Mouse (Mus musculus) lung, embryonic 15.5 days (tissue): ENCODE measurements around the gene Inpp4a. TPM values are rescaled to one million over a fixed set of nuclear protein-coding genes. Genes with fewer than 3 reads are reported as not detected.
A peak's percentile ranks its signal among the peaks of the same experiment; 100 is the strongest.

Experiments
- ATAC-seq: fragments of 200-750 bp; cut with Nextera tagmentation; 2 replicates; pipeline ENCODE4 v1.8.0; 2017; ENCODE audit warnings: moderate number of reproducible peaks, borderline replicate concordance; ENCODE audit not compliant: low FRiP score, low TSS enrichment; ENCODE audit errors: extremely low read depth
- H3K27ac ChIP-seq: fragments of 300-500 bp; sonication (generic); 2 replicates; pipeline ENCODE4 v1.5.1; 2015; ENCODE audit warnings: moderate library complexity, mild to moderate bottlenecking, inconsistent platforms
- H3K27me3 ChIP-seq: fragments of 300-500 bp; sonication (generic); 2 replicates; pipeline ENCODE4 v1.6.1; 2015; ENCODE audit warnings: inconsistent platforms
- H3K36me3 ChIP-seq: fragments of 300-500 bp; sonication (generic); 2 replicates; pipeline ENCODE4 v1.6.1; 2015; ENCODE audit warnings: inconsistent platforms
- H3K4me1 ChIP-seq: fragments of 300-500 bp; sonication (generic); 2 replicates; pipeline ENCODE4 v1.6.1; 2015; ENCODE audit warnings: inconsistent platforms
- H3K4me2 ChIP-seq: fragments of 300-500 bp; sonication (generic); 2 replicates; pipeline ENCODE4 v1.6.1; 2015; ENCODE audit warnings: inconsistent platforms, mild to moderate bottlenecking, moderate library complexity
- H3K4me3 ChIP-seq: fragments of 300-500 bp; sonication (generic); 2 replicates; pipeline ENCODE4 v1.5.1; 2015; ENCODE audit warnings: mild to moderate bottlenecking, inconsistent platforms
- H3K9ac ChIP-seq: fragments of 300-500 bp; sonication (generic); 2 replicates; pipeline ENCODE4 v1.6.1; 2015; ENCODE audit warnings: inconsistent platforms
- H3K9me3 ChIP-seq: fragments of 300-500 bp; sonication (generic); 2 replicates; pipeline ENCODE4 v1.6.1; 2016; ENCODE audit warnings: inconsistent platforms
- WGBS: fragments of 180-500 bp; shearing (Covaris S2); methylation state at CpG from one replicate; pipeline ENCODE4 v1.1.7; 2015; 5-methylcytosine and 5-hydroxymethylcytosine counted together
- polyA plus RNA-seq: library from polyadenylated mRNA; unstranded; fragments of >200 nt; fragmentation: Nextera tagmentation; extraction: Ambion mirVana; gene quantifications from 2 replicates; pipeline ENCODE4 v1.2.1, GENCODE M21; 2015

The Inpp4a gene
- polyA plus RNA-seq, 1 experiment from 2014 or later = 13.6 TPM

DNA sequence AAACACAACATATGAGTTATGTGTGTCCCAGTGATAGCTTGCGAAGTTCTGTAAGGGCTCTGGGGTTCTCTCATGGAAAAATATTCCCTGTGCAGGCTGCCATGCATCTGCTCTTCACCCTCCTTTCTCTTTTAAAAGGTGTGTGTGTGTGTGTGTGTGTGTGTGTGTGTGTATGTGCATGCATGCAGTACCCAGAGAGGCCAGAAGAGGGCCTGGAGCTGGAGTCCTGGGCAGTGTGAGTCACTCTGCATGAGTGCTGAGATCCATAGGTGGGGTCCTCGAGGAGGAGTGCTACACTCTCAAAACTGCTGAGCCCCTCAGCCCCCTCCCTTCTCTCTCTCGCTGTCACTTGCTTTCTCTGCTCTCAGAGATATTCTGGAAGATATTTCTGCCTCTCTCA lies 29.5 kb downstream of the Inpp4a start:
- Histone ChIP-seq H3K27me3 (no peaks in the 10 kb centered on the region), H3K4me1 (peaks cover 4% of the 10 kb centered on the region; the same call in 1 of the 2 replicates), H3K36me3 (no peaks in the 10 kb centered on the region), H3K9ac (no peak overlapping the region), H3K27ac (no peak overlapping the region), H3K4me3 (no peak overlapping the region), H3K9me3 (no peaks in the 10 kb centered on the region), H3K4me2 (no peak overlapping the region)
- 93% methylated on average over 3 of the region's 3 CpGs for WGBS
- ATAC-seq = no peak

DNA sequence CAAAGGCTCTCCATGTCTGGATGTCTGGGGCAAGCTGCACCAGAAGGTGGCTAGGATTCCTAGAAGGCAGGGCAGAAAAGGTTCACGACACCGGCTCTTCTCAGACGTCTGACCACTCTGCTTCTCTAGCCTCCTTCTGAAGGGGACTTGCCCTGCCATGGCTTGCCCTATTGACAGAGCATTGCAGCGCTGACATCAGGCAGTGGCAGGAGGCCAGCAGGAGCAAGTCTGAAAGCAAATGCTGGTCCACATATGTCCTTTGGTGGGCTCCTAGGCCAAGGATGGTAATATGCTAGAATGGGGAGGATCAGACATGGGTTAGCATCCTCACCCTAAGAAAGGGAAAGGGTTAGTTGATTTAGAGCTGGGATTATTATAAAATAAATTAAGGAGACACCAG lies 30.2 kb downstream of the Inpp4a start:
- H3K4me2 ChIP-seq = no peak overlapping the region

DNA sequence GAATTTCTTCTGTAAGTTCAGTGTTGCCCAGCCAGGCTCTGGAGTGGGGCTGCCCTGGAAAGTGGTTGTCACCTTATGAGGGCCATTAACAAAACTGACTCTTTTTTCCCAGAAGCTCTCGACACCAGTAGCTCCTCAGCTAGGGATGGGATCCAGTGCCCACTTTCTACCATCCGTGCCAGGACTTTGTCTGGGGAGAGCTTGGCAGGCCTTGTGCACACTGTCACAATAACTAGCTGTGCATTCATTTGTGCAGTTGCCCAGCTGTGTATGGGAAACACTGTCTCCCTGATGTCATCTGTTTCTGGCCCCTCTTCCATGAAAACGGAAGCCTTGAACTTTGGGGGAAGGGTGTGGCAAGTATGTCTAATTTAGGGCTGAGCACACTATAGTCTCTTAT lies 33.1 kb downstream of the Inpp4a start:
- Histone ChIP-seq H3K27ac (no peak overlapping the region), H3K4me3 (no peak overlapping the region), H3K4me2 (no peak overlapping the region), H3K27me3 (no peaks in the 10 kb centered on the region), H3K36me3 (no peaks in the 10 kb centered on the region), H3K9ac (no peak overlapping the region), H3K9me3 (no peaks in the 10 kb centered on the region), H3K4me1 (peaks cover 18% of the 10 kb centered on the region)
- ATAC-seq = no peak
- WGBS = 68% methylated on average over 3 of the region's 3 CpGs

More for the DNA sequence above, 30.2 kb downstream of the Inpp4a start:
- Histone ChIP-seq H3K36me3 (no peaks in the 10 kb centered on the region), H3K9me3 (no peaks in the 10 kb centered on the region), H3K27me3 (no peaks in the 10 kb centered on the region), H3K9ac (no peak overlapping the region), H3K4me1 (no peaks in the 10 kb centered on the region), H3K27ac (no peak overlapping the region), H3K4me3 (no peak overlapping the region)
- WGBS = 87% methylated on average over 4 of the region's 4 CpGs
- ATAC-seq = no peak

DNA sequence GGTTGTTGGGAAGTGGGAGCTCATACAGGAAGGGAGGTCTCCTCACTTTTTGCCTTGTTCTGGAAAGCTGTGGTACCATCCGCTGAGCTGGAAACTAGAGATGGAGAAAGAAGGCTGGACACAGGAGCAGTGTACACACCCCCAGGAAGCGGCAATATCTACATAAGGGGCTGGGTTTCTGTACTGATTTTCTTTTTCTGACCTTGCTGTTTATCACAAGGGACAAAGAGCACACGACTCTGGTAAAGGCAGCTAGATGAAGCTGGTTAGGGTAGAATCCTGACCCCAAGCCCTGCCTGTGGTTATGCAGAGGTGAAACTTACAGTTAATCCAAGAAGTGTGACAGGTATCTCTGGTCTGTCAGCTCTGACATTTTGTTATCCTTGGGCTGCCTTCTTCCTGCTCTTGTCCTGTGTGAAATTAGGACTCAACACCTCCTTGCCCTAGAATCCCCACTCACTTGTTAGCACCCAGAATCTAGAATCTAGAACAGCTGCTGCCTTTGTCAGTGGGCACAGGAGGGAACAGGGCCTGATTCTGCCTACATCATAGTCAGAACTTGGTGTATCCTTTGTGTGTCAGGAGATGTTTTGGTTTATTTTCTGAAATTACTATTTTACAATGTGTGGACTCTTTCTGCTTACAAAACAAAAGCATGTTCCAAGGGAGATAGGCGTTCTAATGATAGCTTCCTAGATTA lies 34.2 kb downstream of the Inpp4a start:
- no peak overlapping the region for H3K27ac ChIP-seq
- no peak overlapping the region for H3K9ac ChIP-seq
- 77% methylated on average over 4 of the region's 4 CpGs for WGBS
- H3K36me3 ChIP-seq = no peaks in the 10 kb centered on the region
- no peaks in the 10 kb centered on the region for H3K27me3 ChIP-seq
- no peaks in the 10 kb centered on the region for H3K9me3 ChIP-seq
- H3K4me2 ChIP-seq = no peak overlapping the region
- peaks cover 20% of the 10 kb centered on the region for H3K4me1 ChIP-seq
- H3K4me3 ChIP-seq = no peak overlapping the region
- ATAC-seq = no peak

DNA sequence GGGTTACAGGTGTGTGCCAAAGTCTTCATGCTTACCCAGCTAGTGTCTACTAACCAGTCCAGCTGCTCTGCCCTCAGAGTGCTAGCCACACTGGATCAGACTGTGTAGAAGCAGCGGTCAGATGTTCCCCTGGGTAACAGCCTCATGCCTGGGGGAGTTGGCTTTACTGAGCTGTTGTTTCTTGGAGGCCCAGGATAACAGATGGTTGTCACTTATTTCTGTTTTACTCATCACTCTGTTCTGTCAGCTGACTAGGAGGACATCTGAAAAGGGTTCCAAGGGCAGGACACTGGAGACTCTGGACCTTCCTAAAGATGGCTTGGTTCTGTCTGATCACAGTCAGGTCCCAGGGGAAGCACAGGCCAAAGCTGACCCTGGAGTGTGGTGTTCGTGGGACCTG lies 36.4 kb downstream of the Inpp4a start:
- Histone ChIP-seq H3K4me2 (no peak overlapping the region), H3K4me1 (peaks cover 25% of the 10 kb centered on the region), H3K27ac (no peak overlapping the region), H3K36me3 (no peaks in the 10 kb centered on the region), H3K4me3 (no peak overlapping the region), H3K9ac (no peak overlapping the region), H3K9me3 (no peaks in the 10 kb centered on the region), H3K27me3 (no peaks in the 10 kb centered on the region)
- no peak for ATAC-seq
- 80% methylated on average over 2 of the region's 2 CpGs for WGBS

DNA sequence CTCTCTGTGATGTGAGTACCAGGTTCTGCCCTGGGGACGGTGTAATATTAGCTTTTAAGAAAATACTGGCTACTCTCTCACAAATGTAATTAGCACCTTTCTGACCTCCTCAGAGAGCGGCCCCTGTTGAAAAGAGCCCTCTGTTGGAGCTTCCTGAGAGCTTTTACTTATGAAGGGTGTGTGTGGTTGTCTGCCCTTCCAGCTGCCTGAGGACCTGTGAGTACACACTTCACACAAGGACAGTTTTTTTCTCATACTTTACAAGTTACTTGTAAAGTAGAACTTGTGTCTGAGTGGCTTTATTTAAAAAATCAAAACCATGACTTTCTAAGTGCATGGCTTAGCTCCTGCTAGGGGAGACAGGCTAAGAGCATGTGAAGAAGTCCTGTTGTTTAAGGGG lies 37.1 kb downstream of the Inpp4a start:
- Histone ChIP-seq H3K36me3 (no peaks in the 10 kb centered on the region), H3K4me2 (no peak overlapping the region), H3K4me1 (peaks cover 25% of the 10 kb centered on the region), H3K9ac (no peak overlapping the region), H3K4me3 (no peak overlapping the region), H3K27me3 (no peaks in the 10 kb centered on the region), H3K9me3 (no peaks in the 10 kb centered on the region), H3K27ac (peak overlapping the region; percentile 22)
- 33% methylated on average over 2 of the region's 2 CpGs for WGBS
- peak; percentile 37; the same call in 1 of the 2 replicates for ATAC-seq

DNA sequence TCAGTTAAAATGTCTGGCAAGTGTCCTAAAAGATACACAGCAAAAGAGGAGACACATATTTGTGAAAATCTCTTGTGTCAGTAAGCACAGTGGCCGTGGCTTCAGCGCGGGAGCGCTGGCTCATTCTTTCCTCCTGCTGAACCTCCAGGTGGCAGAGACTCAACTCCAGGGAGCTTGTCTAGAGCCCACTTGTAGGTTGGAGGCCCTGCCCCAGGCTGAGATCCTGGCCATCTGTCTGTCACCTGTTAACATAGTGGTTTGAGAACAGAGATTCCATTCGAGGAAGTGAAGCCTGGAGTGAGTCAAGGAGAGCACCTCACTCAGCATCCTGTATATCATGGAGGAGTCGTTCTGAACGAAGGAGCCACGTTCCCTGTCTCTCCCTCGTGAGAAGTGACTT lies 37.6 kb downstream of the Inpp4a start:
- Histone ChIP-seq H3K27me3 (no peaks in the 10 kb centered on the region), H3K9ac (no peak overlapping the region), H3K9me3 (no peaks in the 10 kb centered on the region), H3K4me1 (peaks cover 25% of the 10 kb centered on the region), H3K4me2 (no peak overlapping the region; the same call in 1 of the 2 replicates), H3K4me3 (no peak overlapping the region), H3K36me3 (no peaks in the 10 kb centered on the region), H3K27ac (peak overlapping the region; percentile 22; the same call in 1 of the 2 replicates)
- WGBS = 44% methylated on average over 9 of the region's 9 CpGs
- no peak for ATAC-seq

DNA sequence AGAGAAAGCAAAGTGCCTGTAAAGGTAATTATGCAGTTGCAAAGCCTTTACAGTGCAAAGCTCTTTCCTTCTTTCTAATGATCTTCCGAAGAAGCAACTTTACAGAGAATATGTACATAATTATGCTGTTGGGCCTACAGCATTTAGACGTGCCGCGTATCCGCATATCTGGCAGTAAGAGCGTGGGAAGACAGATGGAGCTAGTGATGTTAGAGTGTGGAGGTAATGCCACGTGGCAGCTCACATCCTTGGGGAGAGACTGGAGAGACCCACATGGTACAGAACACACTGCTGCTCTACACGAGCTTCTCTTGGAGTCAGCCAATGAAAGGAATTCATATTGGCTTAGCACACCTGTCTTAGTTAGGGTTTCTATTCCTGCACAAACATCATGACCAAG lies 39.5 kb downstream of the Inpp4a start:
- H3K4me3 ChIP-seq = no peak overlapping the region
- no peaks in the 10 kb centered on the region for H3K27me3 ChIP-seq
- ATAC-seq = no peak
- H3K36me3 ChIP-seq = no peaks in the 10 kb centered on the region
- 90% methylated on average over 8 of the region's 8 CpGs for WGBS
- no peak overlapping the region for H3K4me2 ChIP-seq
- no peaks in the 10 kb centered on the region for H3K9me3 ChIP-seq
- no peak overlapping the region for H3K9ac ChIP-seq
- no peak overlapping the region for H3K27ac ChIP-seq
- H3K4me1 ChIP-seq = peaks cover 25% of the 10 kb centered on the region

DNA sequence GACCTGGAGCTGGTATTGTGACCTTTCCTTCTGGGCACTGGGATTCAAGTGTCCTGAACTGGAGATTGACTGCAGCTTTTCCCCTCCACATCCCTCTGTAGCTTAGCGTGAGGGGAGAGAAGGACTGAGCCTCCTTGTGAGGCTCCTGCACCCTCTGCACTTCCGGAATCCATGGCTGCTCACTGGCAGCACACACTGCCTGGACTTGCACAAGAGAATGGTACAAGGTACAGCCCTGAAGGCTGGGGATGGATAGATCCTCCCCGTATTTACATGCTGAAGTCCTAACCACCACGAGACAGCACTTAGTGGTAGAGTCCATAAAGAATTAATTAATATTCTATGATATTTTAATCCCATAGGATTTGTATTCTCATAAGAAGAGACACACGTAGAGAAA lies 41.7 kb downstream of the Inpp4a start:
- H3K4me1 ChIP-seq = peaks cover 26% of the 10 kb centered on the region
- H3K4me3 ChIP-seq = no peak overlapping the region

DNA sequence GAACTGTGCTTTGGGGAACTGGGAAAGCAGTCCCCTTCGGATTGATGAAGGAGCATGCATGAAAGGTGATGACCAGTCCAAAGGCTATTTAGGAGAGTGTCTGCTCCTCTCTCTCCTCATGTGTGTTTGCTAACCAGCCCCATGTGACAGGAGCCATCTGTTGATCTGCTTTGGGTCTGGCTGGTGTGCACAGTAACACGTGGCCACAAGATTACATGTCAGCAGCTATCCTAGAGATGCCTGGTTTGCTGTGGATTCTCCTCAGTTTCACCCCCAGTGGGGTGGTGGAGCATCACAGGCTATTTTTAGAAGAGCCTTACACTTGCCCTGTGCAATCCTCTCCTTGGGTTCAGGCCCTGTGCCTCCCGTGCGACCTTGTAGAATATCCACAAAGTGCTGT lies 42.2 kb downstream of the Inpp4a start:
- H3K4me3 ChIP-seq = no peak overlapping the region
- no peak overlapping the region for H3K27ac ChIP-seq
- no peaks in the 10 kb centered on the region for H3K36me3 ChIP-seq
- peaks cover 28% of the 10 kb centered on the region for H3K4me1 ChIP-seq
- WGBS = 67% methylated on average over 4 of the region's 4 CpGs
- no peaks in the 10 kb centered on the region for H3K27me3 ChIP-seq
- H3K9me3 ChIP-seq = no peaks in the 10 kb centered on the region
- H3K9ac ChIP-seq = no peak overlapping the region
- no peak overlapping the region for H3K4me2 ChIP-seq
- peak; percentile 31; the same call in 1 of the 2 replicates for ATAC-seq

More for the DNA sequence above, 41.7 kb downstream of the Inpp4a start:
- H3K27ac ChIP-seq = no peak overlapping the region
- H3K36me3 ChIP-seq = no peaks in the 10 kb centered on the region
- no peak for ATAC-seq
- H3K9me3 ChIP-seq = no peaks in the 10 kb centered on the region
- no peaks in the 10 kb centered on the region for H3K27me3 ChIP-seq
- WGBS = 74% methylated on average over 5 of the region's 5 CpGs
- no peak overlapping the region for H3K9ac ChIP-seq
- H3K4me2 ChIP-seq = no peak overlapping the region

DNA sequence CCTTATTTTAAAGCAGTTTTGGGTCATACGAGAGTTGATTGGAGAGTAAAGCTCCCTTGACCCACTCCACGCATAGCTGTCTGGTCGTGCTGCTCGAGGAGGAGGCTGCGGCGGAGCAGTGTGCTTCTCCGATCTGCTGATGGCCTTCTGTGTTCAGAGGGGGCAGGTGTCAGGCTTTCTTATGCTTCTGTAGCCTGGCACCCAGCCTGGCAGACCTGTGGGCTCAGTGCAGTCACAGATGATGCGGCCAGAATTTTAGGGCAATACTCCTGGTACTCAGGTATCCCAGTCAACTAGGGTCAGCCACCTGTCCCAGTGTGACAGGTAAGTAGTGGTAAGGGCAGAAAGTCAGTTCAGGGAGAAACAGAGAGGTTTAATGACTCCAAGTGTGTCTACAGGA lies 42.9 kb downstream of the Inpp4a start:
- no peaks in the 10 kb centered on the region for H3K27me3 ChIP-seq
- H3K36me3 ChIP-seq = no peaks in the 10 kb centered on the region
- ATAC-seq = no peak
- H3K9me3 ChIP-seq = no peaks in the 10 kb centered on the region
- no peak overlapping the region for H3K27ac ChIP-seq
- H3K4me1 ChIP-seq = peaks cover 28% of the 10 kb centered on the region
- no peak overlapping the region for H3K4me3 ChIP-seq
- WGBS = 88% methylated on average over 8 of the region's 8 CpGs
- H3K9ac ChIP-seq = no peak overlapping the region
- no peak overlapping the region for H3K4me2 ChIP-seq

DNA sequence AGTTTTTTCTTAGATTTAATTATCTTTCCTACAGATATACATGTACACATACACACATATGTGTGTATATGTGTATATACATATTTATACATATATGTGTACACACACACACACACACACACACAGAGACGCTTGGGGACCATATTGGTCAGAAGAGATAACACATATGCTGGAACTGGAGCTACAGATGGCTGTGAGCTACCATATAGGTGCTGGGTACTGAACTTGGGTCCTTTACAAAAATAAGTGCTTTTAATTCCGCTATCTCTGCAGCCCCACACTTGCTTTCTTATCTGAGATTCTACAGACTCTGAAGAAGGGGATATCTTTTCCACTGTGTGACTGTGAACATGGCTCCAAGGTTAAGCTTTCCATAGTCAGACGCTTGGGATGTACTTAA lies 43.6 kb downstream of the Inpp4a start:
- no peak overlapping the region for H3K27ac ChIP-seq
- 83% methylated on average over 3 of the region's 3 CpGs for WGBS
- no peaks in the 10 kb centered on the region for H3K27me3 ChIP-seq
- no peak overlapping the region for H3K4me2 ChIP-seq
- ATAC-seq = no peak
- H3K36me3 ChIP-seq = no peaks in the 10 kb centered on the region
- H3K4me3 ChIP-seq = no peak overlapping the region
- H3K9me3 ChIP-seq = no peaks in the 10 kb centered on the region
- peaks cover 29% of the 10 kb centered on the region for H3K4me1 ChIP-seq
- no peak overlapping the region for H3K9ac ChIP-seq
